Mouse (Mus musculus): ENCODE data around the gene Tmem238.
"Not testable (repeated sequence)": the region's sequence is repeated elsewhere in the genome, so short reads cannot be mapped to it uniquely, and the experiment has no call there.

DNA sequence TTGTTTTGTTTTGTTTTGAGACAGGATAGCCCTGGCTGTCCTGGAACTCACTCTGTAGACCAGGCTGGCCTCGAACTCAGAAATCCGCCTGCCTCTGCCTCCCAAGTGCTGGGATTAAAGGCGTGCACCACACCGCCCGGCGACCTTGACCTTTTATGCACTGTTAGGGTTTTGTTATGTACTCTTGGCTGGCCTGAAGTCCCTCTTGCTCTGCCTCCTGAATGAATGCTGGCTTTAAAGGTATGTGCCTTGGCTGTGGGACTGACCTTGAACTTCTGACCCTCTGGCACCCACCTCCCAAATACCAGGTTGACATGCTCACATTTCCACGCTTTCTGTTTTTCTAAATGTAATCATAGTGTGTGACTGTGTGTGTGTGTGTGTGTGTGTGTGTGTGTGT lies 31.5 kb upstream of the Tmem238 start:
- TF ChIP-seq HCFC1 (IDR thresholded peaks at IDR 0.05; ENCODE audit: borderline replicate concordance, insufficient read depth, low read length); MAFK (IDR thresholded peaks at IDR 0.05; ENCODE audit: insufficient read depth, low read depth, low read length); ZNF384 (IDR thresholded peaks at IDR 0.05; ENCODE audit: low read depth, low read length); ZC3H11A (IDR thresholded peaks at IDR 0.05; ENCODE audit: borderline replicate concordance, low read depth, low read length); CHD2 (IDR thresholded peaks at IDR 0.05; ENCODE audit: low read depth, low read length): not testable (repeated sequence)
